Mouse (Mus musculus): ENCODE measurements around the gene Sgpp1. TPM values are rescaled to one million over a fixed set of nuclear protein-coding genes. Genes with fewer than 3 reads are reported as not detected.
"Not testable (repeated sequence)": the region's sequence is repeated elsewhere in the genome, so short reads cannot be mapped to it uniquely, and the experiment has no call there.

Sgpp1 gene
- total RNA-seq, 2 experiments from 2014 or later, result 32.2 to 34.2 TPM

- no peak for DNase-seq (ENCODE audit: low spot score in 2 of 2)
These were observed 36.8 kb downstream of the Sgpp1 start for GRCm38 (mm10) chr12:75698692-75699091.

GRCm38 (mm10) chr12:75695845-75696244 is 39.7 kb downstream of the Sgpp1 start:
- DNase-seq (ENCODE audit: low spot score in 2 of 2), result not testable (repeated sequence)

- no peak for DNase-seq (ENCODE audit: low spot score in 2 of 2)
These were observed 46.5 kb downstream of the Sgpp1 start for GRCm38 (mm10) chr12:75689003-75689402.

- DNase-seq (ENCODE audit: low spot score in 2 of 2), result no peak
These were observed 48.2 kb downstream of the Sgpp1 start for GRCm38 (mm10) chr12:75687314-75687713.

- DNase-seq (ENCODE audit: low spot score in 2 of 2), result not testable (repeated sequence)
These were observed 51.5 kb downstream of the Sgpp1 start for GRCm38 (mm10) chr12:75684026-75684425.

GRCm38 (mm10) chr12:75683598-75683997 is 51.9 kb downstream of the Sgpp1 start:
- no peak for DNase-seq (ENCODE audit: low spot score in 2 of 2)

GRCm38 (mm10) chr12:75682842-75683241 is 52.7 kb downstream of the Sgpp1 start:
- no peak for DNase-seq (ENCODE audit: low spot score in 2 of 2)

GRCm38 (mm10) chr12:75681101-75681500 is 54.4 kb downstream of the Sgpp1 start:
- no peak for DNase-seq (ENCODE audit: low spot score in 2 of 2)

- DNase-seq (ENCODE audit: low spot score in 2 of 2), result no peak
These were observed 57.1 kb downstream of the Sgpp1 start for GRCm38 (mm10) chr12:75678393-75678792.

GRCm38 (mm10) chr12:75672630-75673029 is 62.9 kb downstream of the Sgpp1 start:
- no peak for DNase-seq (ENCODE audit: low spot score in 2 of 2)

- no peak for DNase-seq (ENCODE audit: low spot score in 2 of 2)
These were observed 63.7 kb downstream of the Sgpp1 start for GRCm38 (mm10) chr12:75671759-75672315.

- DNase-seq (ENCODE audit: low spot score in 2 of 2), result no peak
These were observed 64.9 kb downstream of the Sgpp1 start for GRCm38 (mm10) chr12:75670611-75671010.

GRCm38 (mm10) chr12:75669258-75670106 is 66.0 kb downstream of the Sgpp1 start, which contains the start of gene Wdr89:
Gene Wdr89 (minus strand): TSS chr12:75669537.
- peak; percentile 99 to 100 for DNase-seq (ENCODE audit: low spot score in 2 of 2)

GRCm38 (mm10) chr12:75668916-75669257 is 66.6 kb downstream of the Sgpp1 start:
- DNase-seq (ENCODE audit: low spot score in 2 of 2), result peak in 1 of 2 experiments; percentile 15

- no peak for DNase-seq (ENCODE audit: low spot score in 2 of 2)
These were observed 67.3 kb downstream of the Sgpp1 start for GRCm38 (mm10) chr12:75668221-75668620.

GRCm38 (mm10) chr12:75666939-75667338 is 68.6 kb downstream of the Sgpp1 start:
- no peak for DNase-seq (ENCODE audit: low spot score in 2 of 2)

- DNase-seq (ENCODE audit: low spot score in 2 of 2), result no peak
These were observed 71.1 kb downstream of the Sgpp1 start for GRCm38 (mm10) chr12:75664516-75664810.

Other genes starting within 250 kb of the Sgpp1 start
- gene Ppp2r5e, start 139.5 kb downstream of the Sgpp1 start, total RNA-seq (2021), result 10 to 100 TPM; 79.2 to 79.8 TPM
- gene Wdr89, start 66.2 kb downstream of the Sgpp1 start, total RNA-seq (2021), result 1 to 10 TPM; 3.5 to 3.8 TPM
- 10 to 100 TPM; 19.0 to 21.1 TPM for gene Syne2, start 82.4 kb upstream of the Sgpp1 start, total RNA-seq (2021)